Mouse (Mus musculus) 3134 (cell line): ENCODE results near the gene Adal.

ENCODE experiments used
- DNase-seq: peaks from one replicate; pipeline ENCODE4 v3.0.0-alpha.2; 2011; ENCODE audit warnings: low spot score; ENCODE audit not compliant: insufficient read length; ENCODE audit errors: extremely low read depth

Gene Adal

DNA sequence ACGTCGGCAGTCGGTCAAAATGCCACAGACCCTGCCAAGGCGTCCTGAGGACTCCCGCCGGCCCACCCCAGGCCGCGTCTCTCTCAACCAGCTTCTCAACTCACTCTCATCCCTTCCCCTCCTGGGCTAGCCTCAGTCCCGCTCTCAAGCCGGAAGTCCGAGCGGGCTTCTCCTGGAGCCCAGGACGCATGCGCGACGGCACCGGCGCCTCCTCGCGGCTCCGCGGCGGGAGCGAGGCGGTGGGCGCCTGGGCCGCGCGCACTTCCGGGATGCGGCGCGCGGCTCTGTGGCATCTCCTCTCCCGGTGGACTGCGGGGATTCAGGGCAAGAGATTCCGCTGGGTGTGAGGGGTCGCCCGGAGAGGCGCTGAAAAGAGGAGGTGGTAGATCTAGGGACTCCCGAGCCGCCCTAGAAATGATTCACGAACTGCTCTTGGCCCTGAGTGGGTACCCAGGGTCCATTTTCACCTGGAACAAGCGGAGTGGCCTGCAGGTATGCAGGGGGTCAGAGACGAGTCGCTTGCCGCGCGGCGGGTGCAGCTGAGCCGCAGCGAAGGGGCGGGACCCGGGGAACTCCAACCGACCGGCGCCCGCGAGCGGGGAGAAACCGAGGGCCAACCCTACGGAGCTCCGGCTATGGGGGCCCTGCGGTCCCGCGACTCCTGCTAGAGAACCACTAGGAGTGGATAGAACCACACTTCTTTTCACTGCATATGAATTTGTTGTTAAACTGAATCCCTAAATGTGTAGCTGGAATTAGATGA lies 30.9 kb downstream of the Adal start, which contains the start of gene Zscan29:
Zscan29 (minus strand) TSS at position 146 of the 763 bp plus-strand sequence.
- DNase-seq: peak; percentile 93

- DNase-seq: no peak
Measured at GRCm38 (mm10) chr2:121178828-121179479, 38.7 kb downstream of the Adal start.

GRCm38 (mm10) chr2:121183431-121183830 lies 43.2 kb downstream of the Adal start:
- DNase-seq: no peak

GRCm38 (mm10) chr2:121184142-121184541 lies 43.9 kb downstream of the Adal start:
- DNase-seq: no peak

DNA sequence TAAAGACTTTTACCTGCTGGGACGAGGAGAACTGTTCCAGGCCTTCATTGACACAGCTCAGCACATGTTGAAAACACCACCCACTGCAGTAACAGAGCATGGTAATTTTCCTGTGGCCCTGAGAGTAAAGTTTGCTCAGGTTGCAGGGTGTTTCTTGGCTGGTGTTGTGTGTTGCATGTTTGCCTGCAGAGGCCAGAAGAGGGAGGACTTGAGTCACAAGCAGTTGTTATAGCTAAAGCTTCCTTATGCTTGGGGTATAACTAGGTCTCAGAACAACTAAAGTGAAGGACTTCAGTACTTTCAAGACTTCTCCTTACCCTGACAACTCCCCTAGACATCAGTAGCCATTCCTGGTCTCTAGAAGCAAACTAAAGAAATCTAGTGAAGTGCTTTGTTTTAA lies 48.3 kb downstream of the Adal start:
- no peak for DNase-seq

- no peak for DNase-seq
Measured at GRCm38 (mm10) chr2:121195466-121195865, 55.2 kb downstream of the Adal start.

DNA sequence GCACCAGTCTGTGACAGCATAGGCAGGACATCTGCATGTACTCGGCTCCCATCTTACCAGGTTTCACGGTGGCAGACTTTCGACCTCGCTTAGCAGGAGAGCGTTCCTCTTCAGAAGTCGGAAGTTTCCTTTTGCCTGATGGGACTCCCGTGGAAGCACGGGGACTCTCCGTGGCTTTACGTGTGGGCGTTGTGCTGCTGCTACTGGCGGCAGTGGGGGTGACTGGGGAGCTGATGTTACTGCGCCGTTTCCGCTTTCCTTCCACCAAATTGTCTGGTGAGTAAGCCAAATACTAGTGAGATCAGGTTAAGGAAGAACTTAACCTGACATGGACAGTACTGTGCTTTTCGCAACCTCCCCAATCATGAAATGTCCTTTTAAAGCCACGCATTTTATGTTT lies 64.0 kb downstream of the Adal start:
- DNase-seq: no peak
